Mouse (Mus musculus) heart, adult 2 months (tissue): ENCODE results near the gene Kcnj5.

ENCODE experiments used
- CTCF ChIP-seq: fragments of 200-600 bp; IDR thresholded peaks from 2 replicates; pipeline ENCODE4 v1.8.1; 2022; ENCODE audit warnings: antibody characterized with exemption, mild to moderate bottlenecking, moderate library complexity
- POLR2A ChIP-seq: fragments of 200-500 bp; IDR thresholded peaks from 2 replicates; pipeline ENCODE4 v1.6.1; 2011; ENCODE audit warnings: mild to moderate bottlenecking, low read depth, low read length, control low read depth; ENCODE audit not compliant: insufficient read depth

DNA sequence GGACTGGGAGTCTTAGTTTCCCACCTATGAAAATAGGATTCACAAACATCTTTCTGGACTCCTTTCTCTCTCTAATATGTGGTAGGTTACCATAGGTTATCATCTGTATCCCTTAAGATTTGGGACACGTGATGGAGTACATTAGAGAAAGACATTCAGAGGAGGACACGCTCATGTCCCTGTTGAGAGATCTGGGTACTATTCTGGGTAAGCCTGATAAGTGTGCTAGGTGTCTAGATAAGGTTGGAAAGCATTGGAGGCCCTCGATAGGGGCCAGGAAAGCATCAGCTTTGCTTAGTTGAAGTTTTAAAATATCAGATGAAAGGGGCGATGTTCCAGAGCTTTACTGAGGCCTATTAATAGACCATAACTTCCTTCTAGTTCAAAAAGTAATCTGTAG is 15.4 kb downstream of the Kcnj5 start:
- TF ChIP-seq POLR2A (no peak), CTCF (no peak)
